Mouse (Mus musculus) monocyte, adult 5-6 weeks (primary cell): ENCODE results near the gene Orc3. TPM values are rescaled to one million over a fixed set of nuclear protein-coding genes. Genes with fewer than 3 reads are reported as not detected.

ENCODE experiments used
- ATAC-seq: fragments of 153-309, 156-312 bp; replicated peaks from 2 replicates; pipeline ENCODE4 v1.8.0; 2017; ENCODE audit warnings: mild to moderate bottlenecking; ENCODE audit not compliant: low TSS enrichment, insufficient number of reproducible peaks, severe bottlenecking, poor library complexity, low FRiP score
- total RNA-seq: library from RNA; stranded (forward); fragments of 200-1000, 200-491, 200-594 nt; gene quantifications from 3 replicates; pipeline ENCODE4 v1.2.3, GENCODE M21; 2017

Gene Orc3
- total RNA-seq, result 59.8 to 81.4 TPM (median 60.7 TPM) in 3 replicates

- ATAC-seq, result peak; percentile 99
Measured at GRCm38 (mm10) chr4:34614630-34615094, at the start of gene Orc3, which contains the start of gene Rars2. Gene Orc3 (minus strand): TSS chr4:34614944. Gene Rars2 (plus strand): TSS chr4:34614957.

- ATAC-seq, result no peak
Measured at GRCm38 (mm10) chr4:34661927-34662326, 47.2 kb upstream of the Orc3 start.

GRCm38 (mm10) chr4:34661514-34661913 is 46.8 kb upstream of the Orc3 start:
- 0 out of 2 replicates have a peak, but pooled peaks have one; percentile 31 for ATAC-seq

- ATAC-seq, result no peak
Measured at GRCm38 (mm10) chr4:34659012-34659411, 44.3 kb upstream of the Orc3 start.

- ATAC-seq, result no peak
Measured at GRCm38 (mm10) chr4:34656101-34656500, 41.4 kb upstream of the Orc3 start.

GRCm38 (mm10) chr4:34653179-34653578 is 38.4 kb upstream of the Orc3 start:
- no peak for ATAC-seq

- ATAC-seq, result no peak
Measured at GRCm38 (mm10) chr4:34644779-34645178, 30.0 kb upstream of the Orc3 start.

GRCm38 (mm10) chr4:34640731-34641130 is 26.0 kb upstream of the Orc3 start:
- ATAC-seq, result no peak

GRCm38 (mm10) chr4:34639745-34640364 is 25.1 kb upstream of the Orc3 start:
- ATAC-seq, result no peak

- no peak for ATAC-seq
Measured at GRCm38 (mm10) chr4:34637851-34638250, 23.1 kb upstream of the Orc3 start.

GRCm38 (mm10) chr4:34637386-34637785 is 22.6 kb upstream of the Orc3 start:
- no peak for ATAC-seq

- no peak for ATAC-seq
Measured at GRCm38 (mm10) chr4:34636036-34636435, 21.3 kb upstream of the Orc3 start.

GRCm38 (mm10) chr4:34634129-34634528 is 19.4 kb upstream of the Orc3 start:
- no peak for ATAC-seq

- ATAC-seq, result no peak
Measured at GRCm38 (mm10) chr4:34629956-34630355, 15.2 kb upstream of the Orc3 start.

GRCm38 (mm10) chr4:34626401-34626800 is 11.7 kb upstream of the Orc3 start:
- no peak for ATAC-seq

- no peak for ATAC-seq
Measured at GRCm38 (mm10) chr4:34625556-34625955, 10.8 kb upstream of the Orc3 start.

GRCm38 (mm10) chr4:34616146-34616545 is 1.4 kb upstream of the Orc3 start:
- no peak for ATAC-seq

- no peak for ATAC-seq
Measured at GRCm38 (mm10) chr4:34615303-34615702, 559 bp upstream of the Orc3 start.

GRCm38 (mm10) chr4:34613571-34614145 is 1.1 kb downstream of the Orc3 start:
- no peak for ATAC-seq

GRCm38 (mm10) chr4:34606658-34607057 is 8.1 kb downstream of the Orc3 start:
- no peak for ATAC-seq
